Mouse (Mus musculus): ENCODE measurements around the gene Islr. TPM values are rescaled to one million over a fixed set of nuclear protein-coding genes. Genes with fewer than 3 reads are reported as not detected.

Islr gene
- total and polyA plus RNA-seq, 2 experiments, result 1.4 to 7.7 TPM

DNA sequence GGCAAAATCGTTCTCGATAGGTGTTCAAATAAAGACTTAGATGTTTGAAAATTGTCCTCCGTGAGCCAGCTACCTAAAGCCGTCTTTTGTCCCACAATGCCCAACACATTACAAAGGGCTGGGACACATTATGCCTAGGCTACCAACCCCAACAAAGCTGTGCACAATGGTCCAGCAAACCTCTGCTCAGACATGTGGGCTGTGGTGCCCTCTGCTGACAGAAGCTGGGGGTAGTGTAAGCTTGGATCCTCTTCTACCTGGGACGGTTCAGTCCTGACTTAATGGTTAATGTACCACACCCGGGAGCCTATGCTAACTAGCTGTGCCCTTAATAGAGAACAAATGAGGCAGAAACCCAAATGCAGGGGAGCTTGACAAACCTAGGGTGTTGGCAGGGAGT, 12.3 kb upstream of the Islr start:
- peak; percentile 8 for DNase-seq (ENCODE audit: extremely low read depth, low read depth, low spot score)
- Histone ChIP-seq H3K36me3 (ENCODE audit: control insufficient read depth, insufficient read depth, low read length) (peaks cover 4% of the 10 kb centered on the region; the same call in 1 of the 2 replicates), H3K79me2 (ENCODE audit: control insufficient read depth, insufficient read depth, low read length) (no peaks in the 10 kb centered on the region), H3K27ac (replicated peaks; ENCODE audit: insufficient read depth, low read depth, low read length) (no peak overlapping the region), H3K27me3 (ENCODE audit: control insufficient read depth, insufficient read depth, low read length) (no peaks in the 10 kb centered on the region), H3K9ac (ENCODE audit: low read depth, low read length) (no peak overlapping the region), H3K4me1 (ENCODE audit: control insufficient read depth, insufficient read depth, low read length) (no peaks in the 10 kb centered on the region), H3K4me3 (ENCODE audit: insufficient read depth, low read depth, low read length) (no peak overlapping the region)
- 48% methylated on average over 6 of the region's 6 CpGs for WGBS
- TF ChIP-seq POLR2A (IDR thresholded peaks at IDR 0.05; ENCODE audit: extremely low read depth, insufficient read depth, low read length) (no peak), CTCF (IDR thresholded peaks at IDR 0.05; ENCODE audit: low read depth, low read length) (peak; percentile 70)

DNA sequence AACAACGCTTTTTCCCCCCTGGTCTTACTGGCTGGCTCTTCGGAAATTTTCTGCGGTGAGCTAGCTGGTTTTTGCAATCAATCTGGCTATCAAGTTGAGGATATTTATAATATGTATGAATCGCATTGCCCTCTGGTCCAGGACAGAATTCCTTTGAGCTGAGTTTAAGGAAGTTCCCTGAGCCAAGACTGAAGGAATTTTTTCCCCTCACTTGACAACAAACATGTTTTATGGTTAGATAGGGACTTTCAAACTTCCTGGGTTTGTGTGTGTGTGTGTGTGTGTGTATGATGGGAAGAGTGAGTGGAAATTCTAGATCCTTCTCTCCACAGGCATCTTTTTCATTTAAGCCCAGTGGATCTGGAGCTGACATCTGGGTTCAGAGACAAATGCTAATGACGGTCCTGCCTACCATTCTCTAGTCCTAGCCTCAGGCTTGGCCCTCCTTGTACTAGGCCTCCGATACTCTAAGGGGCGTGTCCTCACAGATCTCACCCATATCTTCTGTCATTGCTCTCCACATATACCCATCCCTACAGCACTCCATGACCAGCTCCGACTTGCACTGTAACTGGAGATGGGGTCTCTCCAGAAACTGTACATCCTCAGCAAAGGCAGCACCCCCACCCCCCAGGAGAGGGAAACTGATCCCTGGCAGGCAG, 10.5 kb upstream of the Islr start:
- DNase-seq (ENCODE audit: extremely low read depth, low read depth, low spot score), result peak; percentile 31
- Histone ChIP-seq H3K36me3 (ENCODE audit: control insufficient read depth, insufficient read depth, low read length) (peaks cover 4% of the 10 kb centered on the region; the same call in 1 of the 2 replicates), H3K79me2 (ENCODE audit: control insufficient read depth, insufficient read depth, low read length) (no peaks in the 10 kb centered on the region), H3K4me1 (ENCODE audit: control insufficient read depth, insufficient read depth, low read length) (no peaks in the 10 kb centered on the region), H3K27ac (replicated peaks; ENCODE audit: insufficient read depth, low read depth, low read length) (no peak overlapping the region), H3K27me3 (ENCODE audit: control insufficient read depth, insufficient read depth, low read length) (no peaks in the 10 kb centered on the region), H3K4me3 (ENCODE audit: insufficient read depth, low read depth, low read length) (no peak overlapping the region), H3K9ac (ENCODE audit: low read depth, low read length) (no peak overlapping the region)
- TF ChIP-seq POLR2A (IDR thresholded peaks at IDR 0.05; ENCODE audit: extremely low read depth, insufficient read depth, low read length) (no peak), CTCF (IDR thresholded peaks at IDR 0.05; ENCODE audit: low read depth, low read length) (no peak)
- WGBS, result 63% methylated on average over 8 of the region's 8 CpGs

DNA sequence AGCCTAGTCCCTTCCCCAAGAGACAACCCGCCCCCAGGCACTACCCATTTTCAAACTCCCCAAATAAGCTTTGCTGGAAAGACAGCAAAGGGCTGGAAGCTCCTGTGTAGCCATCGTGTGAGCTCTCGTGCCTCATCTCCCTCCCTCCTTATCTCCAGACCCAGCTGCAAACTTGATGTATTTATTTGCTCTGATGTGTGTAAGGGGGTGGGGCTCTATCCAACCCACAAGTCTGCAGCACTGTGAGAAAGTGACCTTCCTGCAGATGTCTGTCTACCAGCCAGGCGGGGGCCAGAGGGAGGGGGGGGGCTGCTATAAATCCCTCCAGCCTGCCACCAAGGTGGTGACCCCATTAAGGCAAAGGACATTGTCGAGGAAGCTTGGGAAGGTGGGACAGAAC, 9.8 kb upstream of the Islr start:
- no peaks in the 10 kb centered on the region for H3K79me2 ChIP-seq (ENCODE audit: control insufficient read depth, insufficient read depth, low read length)
- no peaks in the 10 kb centered on the region for H3K27me3 ChIP-seq (ENCODE audit: control insufficient read depth, insufficient read depth, low read length)
- DNase-seq (ENCODE audit: extremely low read depth, low read depth, low spot score), result no peak
- no peaks in the 10 kb centered on the region for H3K4me1 ChIP-seq (ENCODE audit: control insufficient read depth, insufficient read depth, low read length)
- TF ChIP-seq POLR2A (IDR thresholded peaks at IDR 0.05; ENCODE audit: extremely low read depth, insufficient read depth, low read length) (no peak), CTCF (IDR thresholded peaks at IDR 0.05; ENCODE audit: low read depth, low read length) (no peak)
- no peaks in the 10 kb centered on the region for H3K36me3 ChIP-seq (ENCODE audit: control insufficient read depth, insufficient read depth, low read length)
- H3K9ac ChIP-seq (ENCODE audit: low read depth, low read length), result no peak overlapping the region
- 14% methylated on average over 5 of the region's 5 CpGs for WGBS
- H3K4me3 ChIP-seq (ENCODE audit: insufficient read depth, low read depth, low read length), result no peak overlapping the region
- H3K27ac ChIP-seq (replicated peaks; ENCODE audit: insufficient read depth, low read depth, low read length), result no peak overlapping the region

DNA sequence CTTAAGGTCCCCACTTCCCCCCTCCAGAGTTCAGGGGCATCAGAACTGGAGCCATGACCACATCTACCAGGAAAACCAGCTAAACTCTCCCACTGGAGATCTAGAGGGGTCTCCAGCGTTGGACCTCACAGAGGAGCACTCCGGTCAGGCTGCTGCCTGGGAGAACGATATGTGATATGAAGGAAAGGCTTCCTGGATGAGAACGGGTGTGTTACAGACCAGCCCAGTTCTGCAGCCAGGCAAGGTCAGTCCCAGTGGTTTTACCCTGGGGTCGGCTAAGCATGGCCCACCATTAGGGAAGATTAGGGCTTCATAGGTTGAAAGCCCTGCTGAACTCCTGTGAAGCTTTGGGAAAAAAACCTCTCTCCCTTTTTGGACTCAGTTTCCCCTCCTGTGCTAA, 9.3 kb upstream of the Islr start:
- Histone ChIP-seq H3K9ac (ENCODE audit: low read depth, low read length) (no peak overlapping the region), H3K27me3 (ENCODE audit: control insufficient read depth, insufficient read depth, low read length) (no peaks in the 10 kb centered on the region), H3K4me1 (ENCODE audit: control insufficient read depth, insufficient read depth, low read length) (no peaks in the 10 kb centered on the region), H3K27ac (replicated peaks; ENCODE audit: insufficient read depth, low read depth, low read length) (no peak overlapping the region), H3K79me2 (ENCODE audit: control insufficient read depth, insufficient read depth, low read length) (no peaks in the 10 kb centered on the region), H3K4me3 (ENCODE audit: insufficient read depth, low read depth, low read length) (no peak overlapping the region), H3K36me3 (ENCODE audit: control insufficient read depth, insufficient read depth, low read length) (no peaks in the 10 kb centered on the region)
- WGBS, result 57% methylated on average over 5 of the region's 5 CpGs
- DNase-seq (ENCODE audit: extremely low read depth, low read depth, low spot score), result no peak
- no peak for TF ChIP-seq POLR2A (IDR thresholded peaks at IDR 0.05; ENCODE audit: extremely low read depth, insufficient read depth, low read length)
- no peak for TF ChIP-seq CTCF (IDR thresholded peaks at IDR 0.05; ENCODE audit: low read depth, low read length)

DNA sequence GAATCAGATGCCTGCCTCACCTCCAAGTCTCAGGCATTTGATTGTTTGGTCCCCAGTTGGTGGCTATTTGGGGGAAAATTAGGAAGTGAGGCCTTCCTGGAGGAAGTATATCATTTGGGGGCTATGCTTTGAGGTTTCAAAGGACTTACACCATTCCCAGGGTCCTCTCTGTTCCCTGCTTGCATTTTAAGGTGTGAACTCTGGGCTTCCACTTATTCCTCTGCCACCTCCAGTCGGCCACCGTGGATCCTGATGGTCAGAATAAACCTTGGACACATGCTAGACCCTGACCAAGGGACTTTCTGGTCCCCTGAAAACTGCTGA, 6.2 kb upstream of the Islr start:
- DNase-seq (ENCODE audit: extremely low read depth, low read depth, low spot score), result no peak
- no peaks in the 10 kb centered on the region for H3K27me3 ChIP-seq (ENCODE audit: control insufficient read depth, insufficient read depth, low read length)
- no peak overlapping the region for H3K27ac ChIP-seq (replicated peaks; ENCODE audit: insufficient read depth, low read depth, low read length)
- 69% methylated on average over 2 of the region's 2 CpGs for WGBS
- TF ChIP-seq POLR2A (IDR thresholded peaks at IDR 0.05; ENCODE audit: extremely low read depth, insufficient read depth, low read length), result no peak
- TF ChIP-seq CTCF (IDR thresholded peaks at IDR 0.05; ENCODE audit: low read depth, low read length), result no peak
- no peaks in the 10 kb centered on the region for H3K4me1 ChIP-seq (ENCODE audit: control insufficient read depth, insufficient read depth, low read length)
- no peaks in the 10 kb centered on the region for H3K79me2 ChIP-seq (ENCODE audit: control insufficient read depth, insufficient read depth, low read length)
- H3K36me3 ChIP-seq (ENCODE audit: control insufficient read depth, insufficient read depth, low read length), result no peaks in the 10 kb centered on the region
- H3K4me3 ChIP-seq (ENCODE audit: insufficient read depth, low read depth, low read length), result no peak overlapping the region
- no peak overlapping the region for H3K9ac ChIP-seq (ENCODE audit: low read depth, low read length)

DNA sequence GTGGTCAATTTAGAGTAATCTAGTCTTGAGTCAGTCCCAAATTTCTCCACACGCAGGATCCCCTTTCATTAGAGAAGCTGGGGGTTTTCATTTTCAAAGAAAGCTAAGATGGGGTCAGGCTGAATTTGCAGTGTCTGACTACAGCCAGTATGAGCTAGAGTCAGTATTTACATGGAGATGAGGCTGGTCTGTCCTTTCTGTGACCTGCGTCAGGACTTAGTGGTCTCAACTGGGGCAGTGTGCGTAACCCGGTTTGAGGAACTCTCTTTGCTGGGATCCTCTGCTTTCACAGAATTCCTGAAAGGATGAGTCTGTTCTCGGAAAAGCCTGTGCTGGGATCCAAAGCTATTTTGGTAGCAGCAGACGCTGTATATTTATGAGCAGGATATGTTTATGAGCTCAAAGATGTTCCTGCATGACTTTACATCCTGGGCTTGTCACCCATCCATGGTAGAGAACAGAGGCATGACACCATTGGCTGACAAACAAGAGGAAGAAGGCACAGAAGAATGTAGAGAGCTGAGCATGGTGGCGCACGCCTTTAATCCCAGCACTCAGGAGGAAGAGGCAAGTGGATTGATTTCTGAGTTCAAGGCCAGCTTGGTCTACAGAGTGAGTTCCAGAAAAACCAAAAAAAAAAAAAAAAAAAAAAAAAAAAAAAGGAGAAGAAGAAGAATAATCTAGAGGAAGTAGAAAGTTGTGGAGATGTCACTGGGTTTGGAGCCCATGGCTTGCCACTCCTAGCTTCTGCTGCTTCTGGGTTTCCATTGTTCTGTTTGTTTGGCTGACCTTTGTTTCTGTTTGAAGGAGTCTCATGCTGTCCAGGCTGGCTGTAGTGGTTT, 5.6 kb upstream of the Islr start:
- no peaks in the 10 kb centered on the region for H3K36me3 ChIP-seq (ENCODE audit: control insufficient read depth, insufficient read depth, low read length)
- H3K9ac ChIP-seq (ENCODE audit: low read depth, low read length), result no peak overlapping the region
- no peak overlapping the region for H3K4me3 ChIP-seq (ENCODE audit: insufficient read depth, low read depth, low read length)
- no peaks in the 10 kb centered on the region for H3K79me2 ChIP-seq (ENCODE audit: control insufficient read depth, insufficient read depth, low read length)
- no peak overlapping the region for H3K27ac ChIP-seq (replicated peaks; ENCODE audit: insufficient read depth, low read depth, low read length)
- no peak for DNase-seq (ENCODE audit: extremely low read depth, low read depth, low spot score)
- 82% methylated on average over 8 of the region's 8 CpGs for WGBS
- TF ChIP-seq POLR2A (IDR thresholded peaks at IDR 0.05; ENCODE audit: extremely low read depth, insufficient read depth, low read length), result no peak
- TF ChIP-seq CTCF (IDR thresholded peaks at IDR 0.05; ENCODE audit: low read depth, low read length), result no peak
- no peaks in the 10 kb centered on the region for H3K27me3 ChIP-seq (ENCODE audit: control insufficient read depth, insufficient read depth, low read length)
- H3K4me1 ChIP-seq (ENCODE audit: control insufficient read depth, insufficient read depth, low read length), result no peaks in the 10 kb centered on the region

Measured in liver, adult 2 months (tissue).